Mouse (Mus musculus) kidney, adult 9 months (tissue): ENCODE data around the gene 3100002H09Rik.

Experiments
- DNase-seq: peaks from one replicate; pipeline ENCODE4 v3.0.0; 2022

Gene 3100002H09Rik

DNA sequence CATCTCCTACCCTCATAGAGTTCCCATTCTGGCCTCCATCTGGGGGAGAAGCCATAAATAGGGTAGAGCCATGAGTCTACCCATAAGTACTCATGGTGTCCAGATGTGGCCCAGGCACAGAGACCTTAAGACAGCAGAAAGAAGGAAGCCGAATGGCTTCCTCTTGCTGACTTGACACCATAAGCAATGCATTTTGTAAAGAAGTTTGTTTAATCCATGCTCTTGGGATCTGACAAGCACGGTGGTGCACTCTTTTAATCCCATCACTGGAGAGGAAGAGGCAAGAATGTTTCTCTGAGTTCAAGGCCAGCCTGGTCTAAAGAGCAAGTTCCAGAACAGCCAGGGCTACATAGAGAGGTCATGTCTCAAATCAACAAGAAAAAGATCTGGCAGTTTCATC, at the start of gene 3100002H09Rik:
Gene 3100002H09Rik, minus strand, starts transcription at position 101 of the 400 bp plus-strand sequence.
- no peak for DNase-seq

DNA sequence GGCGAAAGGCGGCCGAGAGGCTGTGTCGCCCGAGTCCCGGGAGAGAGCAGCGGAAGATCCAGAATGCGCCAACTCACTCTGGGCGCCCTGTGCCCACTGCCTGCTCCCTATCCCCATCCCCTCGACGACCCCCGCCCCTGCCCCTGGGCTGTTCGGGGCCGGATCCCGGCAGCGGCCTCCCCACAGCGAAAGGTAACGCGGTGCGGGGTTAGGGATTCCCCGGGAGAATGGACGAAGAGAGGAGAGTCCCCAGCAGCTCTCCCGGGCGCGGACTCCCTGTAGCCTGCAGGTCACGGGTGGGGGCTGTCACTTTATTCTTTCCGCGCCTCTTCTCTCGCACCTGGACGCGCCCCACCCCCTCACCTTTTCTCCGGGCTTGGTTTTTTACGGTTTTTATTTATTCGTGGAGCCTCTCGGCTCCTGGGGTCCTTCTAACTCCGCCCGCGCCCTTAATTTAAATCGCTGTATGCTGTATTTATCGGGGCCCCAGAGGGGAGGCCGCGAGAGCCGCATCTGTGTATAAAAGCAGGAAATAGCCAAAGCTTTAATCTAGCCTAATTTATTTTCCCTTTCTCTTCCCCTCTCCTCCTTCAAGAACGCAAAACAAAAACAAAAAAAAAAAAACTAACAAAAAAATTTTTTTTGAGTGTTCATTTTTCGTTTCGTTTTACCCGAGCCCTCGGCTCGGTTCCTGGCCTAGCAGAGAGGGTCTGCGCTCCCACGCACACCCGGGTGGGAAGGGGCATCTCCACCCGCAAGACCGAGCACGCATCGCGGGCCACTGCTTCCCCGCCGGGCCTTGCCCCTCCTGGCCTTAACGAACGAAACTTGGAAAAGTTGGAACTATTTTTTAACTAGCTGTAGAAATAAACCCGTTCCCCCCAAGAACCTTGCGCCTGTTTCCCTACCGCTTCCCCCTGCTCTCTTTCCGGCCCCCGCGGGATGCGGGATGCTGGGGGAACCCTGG, 48.9 kb upstream of the 3100002H09Rik start:
- DNase-seq: no peak

DNA sequence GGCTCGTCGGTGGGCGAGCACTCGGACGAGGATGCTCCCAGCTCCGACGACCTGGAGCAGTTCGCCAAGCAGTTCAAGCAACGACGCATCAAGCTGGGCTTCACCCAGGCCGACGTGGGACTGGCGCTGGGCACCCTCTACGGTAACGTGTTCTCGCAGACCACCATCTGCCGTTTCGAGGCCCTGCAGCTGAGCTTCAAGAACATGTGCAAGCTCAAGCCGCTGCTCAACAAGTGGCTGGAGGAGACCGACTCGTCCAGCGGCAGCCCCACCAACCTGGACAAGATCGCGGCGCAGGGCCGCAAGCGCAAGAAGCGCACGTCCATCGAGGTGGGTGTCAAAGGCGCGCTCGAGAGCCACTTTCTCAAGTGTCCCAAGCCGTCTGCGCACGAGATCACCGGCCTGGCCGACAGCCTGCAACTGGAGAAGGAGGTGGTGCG, 47.8 kb upstream of the 3100002H09Rik start:
- no peak for DNase-seq

DNA sequence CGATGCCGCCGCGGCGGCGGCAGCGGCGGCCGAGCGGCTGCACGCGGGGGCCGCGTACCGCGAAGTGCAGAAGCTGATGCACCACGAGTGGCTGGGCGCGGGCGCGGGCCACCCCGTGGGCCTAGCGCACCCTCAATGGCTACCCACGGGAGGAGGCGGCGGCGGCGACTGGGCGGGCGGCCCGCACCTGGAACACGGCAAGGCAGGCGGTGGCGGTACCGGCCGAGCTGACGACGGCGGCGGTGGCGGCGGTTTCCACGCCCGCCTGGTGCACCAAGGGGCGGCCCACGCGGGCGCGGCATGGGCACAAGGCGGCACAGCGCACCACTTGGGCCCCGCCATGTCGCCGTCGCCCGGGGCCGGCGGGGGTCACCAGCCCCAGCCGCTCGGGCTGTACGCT, 47.2 kb upstream of the 3100002H09Rik start:
- no peak for DNase-seq

DNA sequence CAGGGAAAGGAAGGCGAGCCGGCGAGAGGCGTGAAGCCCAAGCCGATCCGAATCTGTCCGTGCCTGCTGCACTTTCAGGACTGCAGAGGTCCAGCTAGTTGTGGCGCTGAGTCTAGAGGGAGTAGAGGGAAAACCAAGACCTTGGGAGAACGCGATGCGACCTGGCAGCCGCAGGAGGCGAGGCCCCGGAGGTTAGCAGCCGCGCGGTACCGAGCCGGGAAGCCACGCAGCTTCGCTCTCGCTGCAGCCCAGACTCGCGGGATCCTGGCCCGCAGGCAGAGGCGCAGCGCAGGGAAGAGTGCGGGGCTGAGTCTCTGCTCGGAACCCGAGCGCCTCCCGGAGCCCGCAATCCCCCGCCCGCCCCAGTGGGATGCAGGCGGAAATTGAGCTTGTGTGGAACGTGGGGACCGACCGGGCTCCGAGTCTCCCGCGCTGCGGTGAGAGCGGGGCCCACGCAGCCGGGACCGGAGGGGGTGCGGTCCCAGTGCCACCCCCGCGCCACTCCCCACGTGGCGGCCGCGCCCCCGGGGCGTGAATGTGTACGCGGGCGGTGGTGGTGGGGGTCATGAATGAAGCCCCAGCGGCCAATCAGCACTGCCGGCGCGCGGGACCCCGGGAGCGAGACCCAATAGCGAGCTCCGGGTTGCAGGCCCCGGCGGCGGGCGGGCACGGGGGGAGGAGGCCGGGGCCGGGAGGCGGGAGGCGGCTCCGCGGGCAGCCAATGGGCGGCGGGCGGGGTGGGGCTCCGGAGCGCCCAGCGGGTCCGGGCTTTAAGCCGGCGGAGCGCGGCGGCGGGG, 46.4 kb upstream of the 3100002H09Rik start:
- DNase-seq: peak; percentile 48

DNA sequence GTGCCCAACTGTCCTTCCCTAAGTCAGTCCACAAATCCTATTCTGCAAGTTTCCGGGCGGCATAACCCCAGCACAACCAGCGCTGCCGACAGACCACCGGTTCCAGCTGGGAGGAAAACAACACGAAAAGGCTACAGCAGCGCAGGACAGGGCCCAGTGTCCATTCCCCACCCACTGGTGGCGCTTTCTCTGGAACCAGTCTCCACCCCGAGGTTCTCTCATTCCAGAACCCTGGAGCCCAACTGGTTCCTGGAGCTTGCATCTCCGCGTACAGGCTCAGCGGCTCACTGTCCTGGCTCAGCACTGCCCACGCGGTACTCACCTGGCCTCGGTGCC, 45.9 kb upstream of the 3100002H09Rik start, which contains the start of gene Pou3f1:
Gene Pou3f1, plus strand, starts transcription at position 290 of the 336 bp plus-strand sequence.
- DNase-seq: no peak

DNA sequence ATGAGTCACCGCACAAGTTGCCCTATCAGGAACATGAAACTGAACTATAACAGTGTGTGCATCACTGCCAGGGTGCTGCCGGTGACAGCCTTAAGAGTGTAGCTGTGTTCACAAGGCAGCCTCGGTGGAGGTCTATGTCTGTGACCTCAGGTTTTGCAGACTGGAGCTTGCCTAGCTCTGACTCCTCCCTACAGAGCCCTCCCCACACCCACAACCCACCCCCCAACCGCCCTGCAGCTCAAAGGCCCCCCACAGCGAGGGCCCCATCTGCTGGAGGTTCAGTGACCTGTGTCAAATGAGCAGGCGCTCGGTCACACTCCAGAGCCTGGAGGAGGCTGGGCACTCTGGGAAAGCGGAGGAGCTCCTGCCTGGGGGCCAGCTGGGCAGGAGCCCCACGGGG, 42.3 kb upstream of the 3100002H09Rik start:
- DNase-seq: peak; percentile 49

DNA sequence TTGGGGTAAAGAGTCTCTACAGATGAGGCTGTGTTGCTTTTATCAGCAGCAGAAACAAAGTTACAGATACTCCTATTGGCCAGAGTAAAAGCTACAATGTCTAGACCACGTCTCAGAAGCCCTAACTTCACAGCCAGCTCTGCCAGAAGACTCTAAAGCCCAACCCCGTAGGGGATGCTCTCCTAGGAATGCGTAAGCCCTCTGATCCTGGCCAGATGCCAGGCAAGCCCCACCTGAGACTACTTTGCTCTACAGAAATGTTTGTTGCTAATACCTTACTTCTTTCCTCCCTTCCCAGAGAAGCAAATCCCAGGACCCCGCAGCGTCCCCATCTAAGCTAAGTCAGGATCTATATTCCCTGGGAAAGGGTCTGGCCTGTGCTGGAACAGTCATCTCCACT, 37.3 kb upstream of the 3100002H09Rik start:
- DNase-seq: no peak

DNA sequence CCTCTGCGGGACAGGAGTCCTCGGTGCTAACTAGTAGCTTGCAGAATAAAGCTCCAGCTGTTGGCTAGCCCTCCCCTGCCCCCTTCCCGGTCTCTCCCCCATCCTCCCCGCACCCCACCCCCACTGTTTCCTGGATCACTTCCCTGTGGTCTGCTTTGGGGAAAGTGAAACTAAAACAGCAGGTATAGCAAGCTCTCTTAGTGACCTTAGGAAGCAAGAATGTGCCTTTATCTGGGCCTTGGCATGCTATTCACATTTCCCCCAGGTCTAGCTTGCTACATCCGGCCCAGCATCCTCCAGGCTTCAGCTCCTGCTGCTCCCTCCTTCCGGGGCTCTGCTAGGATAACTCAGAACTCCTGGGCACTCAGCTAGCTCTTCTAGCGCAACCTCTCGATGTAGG, 36.0 kb upstream of the 3100002H09Rik start:
- DNase-seq: no peak

DNA sequence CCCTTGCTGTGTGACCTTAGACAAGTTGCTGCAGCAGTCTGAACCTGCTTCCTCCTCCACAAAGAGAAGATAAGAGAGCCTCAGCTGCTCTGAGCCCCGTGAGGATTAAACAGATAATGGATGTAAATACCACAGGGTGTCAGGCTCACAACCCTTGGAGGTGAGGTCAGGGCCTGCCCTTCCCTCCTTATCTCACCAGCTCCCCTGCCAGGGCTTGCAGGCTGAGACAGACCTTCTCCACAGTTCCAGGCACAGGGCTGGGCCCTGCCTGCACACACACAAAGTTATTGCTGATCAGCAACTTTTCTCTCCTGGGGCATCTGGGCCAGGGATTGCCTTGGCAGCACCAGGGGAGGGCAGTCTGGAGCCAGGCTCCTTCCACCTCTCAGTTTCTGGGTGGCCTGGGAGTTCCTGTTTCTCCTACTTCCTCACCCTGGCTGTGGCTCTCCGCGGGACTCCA, 34.4 kb upstream of the 3100002H09Rik start:
- no peak for DNase-seq

DNA sequence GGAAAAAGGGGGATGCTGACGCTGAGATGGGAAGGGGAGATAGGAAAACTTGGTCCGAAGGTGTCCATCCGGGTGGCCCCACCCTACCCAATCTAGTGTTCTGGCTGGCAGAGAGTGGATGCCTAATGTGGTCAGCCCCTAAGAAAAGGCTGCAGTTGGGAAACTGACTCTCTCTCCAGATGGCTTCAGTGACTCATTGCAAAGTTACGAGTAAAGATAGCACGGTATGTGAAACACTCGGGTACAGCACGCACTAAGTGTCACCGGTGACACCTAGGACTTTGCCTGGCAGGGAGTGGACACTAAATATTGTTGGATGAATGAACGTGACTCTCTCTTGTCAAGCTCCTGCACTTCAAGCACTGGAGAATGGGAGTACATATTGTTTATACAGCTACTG, 33.3 kb upstream of the 3100002H09Rik start:
- DNase-seq: no peak

DNA sequence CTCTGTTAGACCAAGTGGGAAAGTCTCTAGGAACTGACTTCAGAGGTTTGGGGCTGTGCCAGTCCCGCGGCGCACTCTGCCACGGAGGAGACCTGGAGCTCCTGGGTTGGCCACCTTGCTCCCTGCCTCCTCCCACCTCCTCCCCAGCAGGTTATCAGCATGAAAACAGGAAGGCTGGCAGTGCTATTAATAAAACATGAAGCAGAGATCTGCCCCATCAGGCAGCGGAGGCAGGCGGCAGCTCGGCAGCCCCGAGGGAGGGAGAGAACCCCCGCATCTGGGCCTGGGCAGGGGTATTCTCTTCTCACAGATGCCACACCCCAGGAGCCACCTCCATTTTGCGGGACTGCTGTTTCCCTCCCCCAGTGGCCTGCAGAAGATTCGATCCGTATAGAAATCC, 29.1 kb upstream of the 3100002H09Rik start:
- DNase-seq: no peak

DNA sequence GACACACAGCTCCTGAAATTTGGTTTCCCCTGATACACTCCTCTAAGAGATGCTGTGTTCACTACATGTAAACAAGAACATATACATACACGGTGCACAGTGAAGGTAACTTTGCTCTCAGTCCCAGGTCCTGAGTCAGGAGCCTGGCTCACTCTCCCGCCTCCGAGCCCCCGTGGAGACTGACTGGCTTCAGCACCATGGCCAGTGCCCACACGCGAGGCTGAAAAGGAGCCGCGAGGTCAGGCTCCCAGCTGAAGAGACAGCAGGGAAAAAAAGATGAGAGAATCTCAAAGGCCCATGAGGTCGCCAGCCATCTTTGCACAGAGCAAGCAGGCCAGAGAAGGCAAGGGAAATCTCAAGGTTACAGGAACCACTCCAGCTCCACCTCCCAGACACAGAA, 22.7 kb upstream of the 3100002H09Rik start:
- DNase-seq: peak; percentile 28

DNA sequence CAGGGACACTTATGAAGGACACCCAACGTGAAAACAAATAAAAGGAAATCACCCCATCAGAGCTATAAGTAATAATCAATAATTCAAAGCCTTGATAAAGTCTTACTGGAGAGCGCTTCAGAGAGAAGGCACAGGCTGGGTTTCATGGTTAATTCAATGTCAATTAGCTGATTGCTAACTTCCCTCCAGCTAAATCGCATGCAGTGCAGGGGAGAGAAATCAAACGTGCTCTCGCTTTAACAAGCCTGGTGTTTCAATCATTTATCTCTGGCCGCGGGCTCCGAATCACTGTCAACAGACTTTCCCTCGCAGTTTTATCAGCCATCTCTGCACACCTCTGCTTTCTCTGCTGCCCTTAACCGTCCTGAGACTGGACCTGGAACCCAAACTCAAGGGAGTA, 22.3 kb upstream of the 3100002H09Rik start:
- DNase-seq: no peak

DNA sequence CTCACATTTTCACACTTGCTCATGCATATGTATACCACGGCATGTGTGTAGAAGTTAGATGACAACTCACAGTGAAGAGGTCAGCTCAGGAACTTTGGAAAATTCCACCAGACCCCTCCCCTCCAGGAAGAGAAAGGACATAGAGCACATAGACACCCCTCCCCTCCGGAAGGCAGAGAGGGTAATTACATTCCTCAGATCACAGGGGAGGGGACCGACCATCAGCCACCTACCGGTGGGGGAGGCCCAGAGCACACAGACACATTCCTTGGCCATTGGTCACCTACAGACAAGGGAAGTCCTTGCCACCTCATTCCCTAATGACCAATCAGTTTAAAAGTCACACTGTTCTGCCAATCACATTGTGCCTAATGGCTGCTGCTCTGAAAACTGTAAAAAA, 20.9 kb upstream of the 3100002H09Rik start:
- DNase-seq: no peak

DNA sequence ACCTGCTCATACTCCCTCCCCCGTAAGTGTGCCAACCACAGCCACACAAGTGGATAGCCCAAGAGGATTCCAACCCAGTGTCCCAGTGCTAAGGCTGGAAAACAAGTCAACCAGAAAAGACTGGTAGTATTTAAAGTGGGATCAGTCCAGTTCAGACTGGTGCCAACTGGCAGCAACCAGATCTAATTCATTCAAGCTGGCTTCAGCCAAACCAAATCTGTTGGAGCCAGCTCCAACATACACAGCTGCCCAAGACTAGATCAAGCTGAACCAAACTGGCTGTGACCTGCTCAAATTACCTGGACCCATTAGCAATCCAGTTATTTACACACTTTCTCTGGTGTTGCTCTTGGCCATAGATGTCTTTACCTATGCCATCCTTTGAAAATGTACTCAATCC, 16.2 kb upstream of the 3100002H09Rik start:
- DNase-seq: no peak

DNA sequence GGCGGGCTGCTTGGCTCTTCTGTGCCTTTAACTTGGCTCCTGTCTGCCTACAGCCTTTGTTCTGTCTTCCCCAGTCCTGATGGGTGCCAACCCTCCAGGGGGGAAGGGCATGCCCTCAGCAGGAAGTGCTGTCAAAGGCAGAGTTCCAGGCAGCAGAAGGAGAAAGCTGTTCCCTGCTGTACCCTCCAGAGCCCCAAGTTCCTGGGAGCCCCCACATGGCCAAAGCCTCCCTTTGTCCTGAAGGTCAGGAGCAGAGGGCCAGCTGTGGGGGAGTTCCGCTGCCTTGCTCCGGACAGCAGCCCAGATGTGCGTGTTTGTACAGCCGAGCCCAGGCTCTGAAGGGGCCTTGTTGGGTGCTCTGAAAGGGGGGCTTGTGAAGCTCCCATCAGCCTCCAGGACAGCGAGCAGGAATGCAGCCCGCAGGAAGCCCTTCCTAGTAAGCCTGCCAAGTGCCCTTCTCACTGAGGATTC, 13.5 kb upstream of the 3100002H09Rik start:
- no peak for DNase-seq

DNA sequence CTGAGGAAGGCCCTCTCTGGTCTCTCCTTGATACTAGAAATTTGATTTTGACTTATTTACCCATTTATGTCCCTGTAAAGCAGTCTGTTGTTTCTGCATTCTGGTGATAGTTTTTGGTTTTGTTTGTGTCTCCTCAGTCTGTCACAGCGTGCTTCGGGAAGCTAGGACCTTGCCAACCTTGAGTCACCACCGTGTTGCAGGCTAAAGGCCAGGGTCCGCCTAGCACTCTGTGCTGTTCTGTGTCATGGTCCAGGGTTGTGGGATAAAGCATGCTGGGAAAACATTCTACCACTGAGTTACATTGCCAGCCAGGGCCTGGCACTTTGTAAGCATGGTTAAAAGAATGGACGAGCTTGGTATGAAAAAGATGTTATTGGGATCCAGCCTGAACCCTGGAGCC, 12.0 kb upstream of the 3100002H09Rik start:
- no peak for DNase-seq

DNA sequence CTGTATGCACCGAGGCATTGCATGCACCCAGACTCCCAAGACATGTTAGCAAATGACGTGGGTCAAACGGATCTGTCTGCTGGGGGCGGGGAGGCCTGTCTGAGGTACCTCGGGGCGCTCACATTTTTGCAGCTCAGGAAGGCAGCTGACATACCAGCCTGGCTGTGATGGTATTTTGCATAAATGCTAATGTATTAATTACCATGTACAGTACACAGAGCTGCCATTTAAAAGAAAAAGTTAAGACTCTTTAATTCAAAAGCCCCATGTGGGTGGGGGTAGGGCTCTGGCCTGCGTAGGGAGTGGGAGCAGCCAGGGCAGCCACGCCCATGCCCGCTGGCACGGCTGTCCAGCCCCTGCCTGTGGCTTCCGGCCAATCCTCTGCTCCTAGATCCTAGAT, 10.8 kb upstream of the 3100002H09Rik start:
- DNase-seq: no peak

DNA sequence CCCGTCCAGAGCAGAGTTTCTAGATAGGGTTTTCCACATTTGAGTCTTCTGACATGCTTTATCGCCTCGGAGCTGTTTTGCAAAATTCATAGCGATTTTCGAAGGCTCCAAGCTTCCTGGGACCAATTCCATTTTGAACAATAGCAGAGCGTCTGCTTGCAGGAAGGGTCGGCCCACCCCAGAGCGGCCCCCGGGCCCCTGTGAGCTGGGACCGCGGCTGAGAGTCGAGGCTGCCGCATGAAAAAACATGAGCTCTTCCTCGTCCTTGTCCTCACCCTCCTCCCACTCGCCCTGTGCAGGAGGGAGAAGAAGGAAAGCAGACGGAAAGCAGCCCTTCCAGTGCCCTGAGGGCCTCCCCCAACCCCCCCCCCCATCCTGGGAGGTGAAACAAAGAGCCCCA, 8.0 kb upstream of the 3100002H09Rik start:
- no peak for DNase-seq

DNA sequence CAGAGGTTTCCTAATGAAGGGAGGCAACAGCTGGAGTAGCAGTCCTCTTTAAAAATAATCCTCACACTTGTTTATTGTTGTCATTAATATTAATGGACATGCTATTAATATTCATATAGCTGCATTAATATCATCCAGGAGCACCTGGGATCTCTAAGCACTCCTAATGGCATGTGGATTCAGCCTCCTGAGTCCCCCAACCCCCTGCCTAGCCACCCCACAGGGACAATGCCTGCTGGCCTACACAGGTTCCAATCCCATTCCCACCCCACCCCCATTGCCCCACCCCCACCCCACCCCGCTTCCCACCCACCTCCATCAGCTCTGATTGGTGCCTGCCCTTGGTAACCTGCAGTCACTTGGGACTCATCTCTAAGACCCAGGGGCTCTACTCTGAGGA, 6.0 kb upstream of the 3100002H09Rik start:
- no peak for DNase-seq

DNA sequence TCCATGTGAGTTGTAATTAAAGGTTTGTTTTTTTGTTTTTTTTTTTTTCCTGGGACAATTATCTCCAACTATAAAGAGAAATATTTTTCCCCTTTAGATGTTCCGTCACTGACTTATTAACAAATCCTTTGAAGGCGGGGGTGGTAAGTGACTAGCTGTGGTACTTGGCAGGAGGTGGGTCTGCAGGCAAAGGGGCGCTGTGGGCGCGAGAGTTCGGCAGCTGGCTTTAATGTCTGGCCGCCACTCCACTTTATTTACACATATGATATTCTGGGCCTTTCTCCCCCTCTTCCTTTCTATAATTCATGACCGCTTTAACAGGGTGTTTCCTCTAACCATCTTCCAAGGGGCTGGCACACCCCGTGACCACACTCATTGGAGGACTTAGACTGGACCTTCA, 5.4 kb upstream of the 3100002H09Rik start:
- DNase-seq: no peak

DNA sequence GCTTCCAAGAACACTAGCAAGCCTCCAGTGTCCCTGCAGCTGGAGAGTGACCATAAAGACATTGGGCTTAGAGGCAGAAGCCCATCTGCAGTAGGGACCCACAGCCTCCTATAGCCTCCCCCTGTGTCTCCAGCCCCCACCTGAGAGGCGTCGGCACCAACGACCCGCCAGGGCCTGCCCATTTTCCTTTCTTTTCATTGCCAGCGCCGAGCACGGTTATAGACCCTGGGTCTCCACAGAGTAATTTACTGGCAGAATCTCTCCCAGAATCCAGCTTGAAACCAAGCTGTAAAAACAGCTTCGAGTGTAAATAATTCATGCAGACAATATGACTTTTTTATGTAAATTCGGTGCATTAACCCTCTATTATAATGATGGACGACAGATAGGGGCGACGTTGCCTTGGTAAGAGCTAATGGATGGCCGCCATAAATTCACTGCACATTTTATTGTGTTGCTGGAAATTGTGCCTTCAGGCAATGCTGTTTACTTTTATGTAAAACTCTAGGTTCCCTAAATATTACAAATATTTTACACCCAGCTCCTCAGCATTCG, 4.9 kb upstream of the 3100002H09Rik start:
- no peak for DNase-seq
